In the genomic region with DNA sequence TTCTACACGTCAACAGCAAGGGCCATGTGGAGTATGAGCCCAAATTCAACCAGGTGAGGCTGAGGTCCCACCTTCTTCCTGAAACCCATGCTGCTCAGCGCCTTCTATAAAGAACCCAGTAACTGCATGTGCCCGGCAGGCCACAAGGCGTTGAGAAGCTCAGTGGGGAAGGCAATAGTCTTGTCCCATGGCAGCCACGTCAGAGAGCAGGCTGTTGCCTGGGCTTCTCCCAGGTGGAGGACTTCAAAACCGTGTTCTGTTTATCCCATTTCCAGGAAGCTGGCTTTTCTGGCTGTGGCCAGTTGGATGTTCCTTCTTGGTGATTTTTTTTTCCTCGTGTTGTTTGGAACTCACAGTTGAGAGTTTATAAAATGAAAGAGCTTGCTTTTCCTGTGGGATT, we compare ENCODE assay signal across 22 mouse cellular contexts. TPM values are rescaled to one million over a fixed set of nuclear protein-coding genes. Genes with fewer than 3 reads are reported as not detected.
"Had no signal": no experiment of that assay in that cellular context is flagged by ENCODE, and none has a peak within 500 bp of the region (broad histone marks: within the 10 kb centered on the region; RNA-seq: fewer than 3 reads in every experiment).

No protein-coding gene starts in this region.

- H3K36me3 ChIP-seq: kidney, embryonic 15.5 days; limb, embryonic 12.5 days; limb, embryonic 15.5 days; stomach, embryonic 15.5 days had no signal

- H3K27me3 ChIP-seq: kidney, embryonic 15.5 days; limb, embryonic 12.5 days; limb, embryonic 15.5 days; stomach, embryonic 15.5 days had no signal

- H3K4me3 ChIP-seq: kidney, embryonic 15.5 days; limb, embryonic 12.5 days; limb, embryonic 15.5 days; stomach, embryonic 15.5 days had no signal

- DNase-seq: kidney, adult 11 months; kidney, adult 8-10 months; kidney, postnatal 14 days; kidney, postnatal 4 days; left cerebral cortex, postnatal 4 days; liver, postnatal 0 days; lung, embryonic 14.5 days; lung, postnatal 14 days; lung, postnatal 4 days; midbrain, embryonic 14.5 days; right cerebral cortex, adult 18-20 months; right cerebral cortex, postnatal 14 days; right cerebral cortex, postnatal 4 days; spleen, adult 18-20 months; thymus, postnatal 36 days had no signal

- H3K27ac ChIP-seq: kidney, embryonic 15.5 days; limb, embryonic 12.5 days; limb, embryonic 15.5 days; liver, embryonic 14.5 days; stomach, embryonic 15.5 days had no signal

- H3K4me1 ChIP-seq: kidney, embryonic 15.5 days; limb, embryonic 15.5 days; stomach, embryonic 15.5 days had no signal

RNA-seq across cellular contexts. Expression of gene Ggt1, which starts 49.1 kb away (rescaled TPM):
- total RNA-seq: megakaryocyte progenitor cell, adult 5-6 weeks had no signal

RNA-seq across cellular contexts. Expression of gene Lrrc75b, which starts 50.4 kb away (rescaled TPM):
- total RNA-seq: megakaryocyte progenitor cell, adult 5-6 weeks; megakaryocyte-erythroid progenitor cell, adult 5-6 weeks had no signal
